Mouse (Mus musculus): ENCODE data around the gene Ints1. TPM values are rescaled to one million over a fixed set of nuclear protein-coding genes. Genes with fewer than 3 reads are reported as not detected.

Ints1 gene
- total and polyA plus RNA-seq, 3 experiments = 77.9 to 89.2 TPM; not detected in 1

DNA sequence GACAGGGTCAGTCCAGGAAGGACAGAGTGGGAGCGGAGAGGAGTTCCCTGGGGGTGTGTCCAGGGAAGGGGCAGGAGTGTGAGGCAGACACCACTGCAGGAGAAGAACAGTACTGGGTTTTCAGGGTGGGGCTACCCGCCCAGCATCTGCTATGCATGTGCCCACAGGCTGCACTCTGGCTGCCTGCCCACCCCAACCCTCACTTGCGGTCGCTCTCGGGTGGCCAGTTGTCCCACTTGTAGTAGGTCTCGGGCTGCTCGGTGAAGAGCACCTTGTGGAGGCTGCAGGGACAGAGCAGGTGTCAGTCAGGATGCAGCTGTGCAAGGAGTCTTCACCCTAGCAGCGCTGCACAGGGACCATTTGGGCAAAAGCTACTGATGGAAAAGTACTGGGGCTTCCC is 7.3 kb downstream of the Ints1 start:
- Histone ChIP-seq H3K9ac (ENCODE audit: control insufficient read depth, low read depth, low read length, poor library complexity, severe bottlenecking) (no peak overlapping the region), H3K27me3 (ENCODE audit: control insufficient read depth in 1 of 2, insufficient read depth in 2 of 2, low read length in 2 of 2) (no peaks in the 10 kb centered on the region), H3K9me3 (replicated peaks; ENCODE audit: insufficient read depth, low read length) (no peaks in the 10 kb centered on the region), H3K36me3 (ENCODE audit: control insufficient read depth in 1 of 2, insufficient read depth in 2 of 2, low read length in 2 of 2) (peaks cover 0 to 2% of the 10 kb centered on the region in 2 experiments; a peak in 2 of 4 replicates), H3K4me3 (ENCODE audit: control insufficient read depth in 1 of 2, insufficient read depth in 1 of 2, low read depth in 2 of 2, low read length in 2 of 2) (no peak overlapping the region), H3K27ac (ENCODE audit: control insufficient read depth, low read depth, low read length) (no peak overlapping the region), H3K4me1 (ENCODE audit: control insufficient read depth in 1 of 2, insufficient read depth in 2 of 2, low read length in 2 of 2) (no peaks in the 10 kb centered on the region), H3K79me2 (ENCODE audit: control insufficient read depth, insufficient read depth, low read length, poor library complexity) (no peaks in the 10 kb centered on the region)
- no peak for TF ChIP-seq SMC3 (IDR thresholded peaks at IDR 0.05; ENCODE audit: low read depth, low read length)
- TF ChIP-seq POLR2AphosphoS5 (IDR thresholded peaks at IDR 0.05; ENCODE audit: borderline replicate concordance, low read depth, low read length) = no peak
- TF ChIP-seq ZKSCAN1 (IDR thresholded peaks at IDR 0.05; ENCODE audit: low read depth, low read length) = no peak
- no peak for TF ChIP-seq BHLHE40 (IDR thresholded peaks at IDR 0.05; ENCODE audit: borderline replicate concordance, low read depth, low read length)
- no peak for TF ChIP-seq HCFC1 (IDR thresholded peaks at IDR 0.05; ENCODE audit: low read depth, low read length)
- no peak for TF ChIP-seq POLR2A (IDR thresholded peaks at IDR 0.05; ENCODE audit: control insufficient read depth in 1 of 2, insufficient read depth in 1 of 2, low read depth in 1 of 2, low read length in 2 of 2, poor library complexity in 1 of 2)
- no peak for TF ChIP-seq MXI1 (IDR thresholded peaks at IDR 0.05; ENCODE audit: low read depth, low read length)
- TF ChIP-seq ELF1 (IDR thresholded peaks at IDR 0.05; ENCODE audit: low read depth, low read length) = no peak
- no peak for TF ChIP-seq CTCF (IDR thresholded peaks at IDR 0.05 in 2 of 3, conservative IDR thresholded peaks at IDR 0.05 in 1 of 3; ENCODE audit: control insufficient read depth in 1 of 3, insufficient read depth in 1 of 3, low read depth in 2 of 3, low read length in 3 of 3, poor library complexity in 1 of 3, severe bottlenecking in 1 of 3)
- TF ChIP-seq RCOR1 (IDR thresholded peaks at IDR 0.05; ENCODE audit: low read depth, low read length) = no peak
- TF ChIP-seq CHD2 (IDR thresholded peaks at IDR 0.05; ENCODE audit: low read length) = no peak
- no peak for DNase-seq (ENCODE audit: low read depth, low spot score)

DNA sequence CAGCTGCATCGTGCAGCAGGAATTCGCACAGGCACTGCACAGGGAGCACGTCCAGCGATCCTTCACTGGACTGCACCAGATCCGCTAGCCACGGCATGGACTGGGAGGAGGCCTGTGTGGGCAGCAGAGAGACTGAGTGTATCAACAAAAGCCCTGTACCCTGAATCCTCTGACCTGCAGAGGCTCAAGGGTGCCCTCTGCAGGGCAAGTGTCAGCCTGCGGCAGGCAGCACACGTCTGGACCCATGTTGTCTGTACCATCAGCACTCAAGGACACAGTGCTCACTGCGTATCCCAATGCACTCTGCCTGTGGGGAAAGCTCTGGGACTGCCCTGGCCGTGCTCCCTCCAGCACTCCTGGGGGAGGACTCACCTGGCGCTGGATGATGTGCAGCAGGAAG is 11.2 kb downstream of the Ints1 start:
- peak; percentile 62 for DNase-seq (ENCODE audit: low read depth, low spot score)
- Histone ChIP-seq H3K4me1 (ENCODE audit: control insufficient read depth in 1 of 2, insufficient read depth in 2 of 2, low read length in 2 of 2) (no peaks in the 10 kb centered on the region), H3K36me3 (ENCODE audit: control insufficient read depth in 1 of 2, insufficient read depth in 2 of 2, low read length in 2 of 2) (no peaks in the 10 kb centered on the region; a peak in 1 of 4 replicates), H3K79me2 (ENCODE audit: control insufficient read depth, insufficient read depth, low read length, poor library complexity) (no peaks in the 10 kb centered on the region), H3K27me3 (ENCODE audit: control insufficient read depth in 1 of 2, insufficient read depth in 2 of 2, low read length in 2 of 2) (no peaks in the 10 kb centered on the region), H3K9ac (ENCODE audit: control insufficient read depth, low read depth, low read length, poor library complexity, severe bottlenecking) (no peak overlapping the region), H3K27ac (ENCODE audit: control insufficient read depth, low read depth, low read length) (no peak overlapping the region), H3K4me3 (ENCODE audit: control insufficient read depth in 1 of 2, insufficient read depth in 1 of 2, low read depth in 2 of 2, low read length in 2 of 2) (no peak overlapping the region), H3K9me3 (replicated peaks; ENCODE audit: insufficient read depth, low read length) (no peaks in the 10 kb centered on the region)
- TF ChIP-seq CTCF (IDR thresholded peaks at IDR 0.05 in 2 of 3, conservative IDR thresholded peaks at IDR 0.05 in 1 of 3; ENCODE audit: control insufficient read depth in 1 of 3, insufficient read depth in 1 of 3, low read depth in 2 of 3, low read length in 3 of 3, poor library complexity in 1 of 3, severe bottlenecking in 1 of 3) (peak; percentile 74 to 96 (median 75)), NRF1 (IDR thresholded peaks at IDR 0.05; ENCODE audit: insufficient read depth, low read depth, low read length, poor library complexity, severe bottlenecking) (no peak), RAD21 (IDR thresholded peaks at IDR 0.05; ENCODE audit: low read depth, low read length) (peak; percentile 19), CHD1 (IDR thresholded peaks at IDR 0.05; ENCODE audit: low read depth, low read length) (no peak), SMC3 (IDR thresholded peaks at IDR 0.05; ENCODE audit: low read depth, low read length) (peak; percentile 46)

DNA sequence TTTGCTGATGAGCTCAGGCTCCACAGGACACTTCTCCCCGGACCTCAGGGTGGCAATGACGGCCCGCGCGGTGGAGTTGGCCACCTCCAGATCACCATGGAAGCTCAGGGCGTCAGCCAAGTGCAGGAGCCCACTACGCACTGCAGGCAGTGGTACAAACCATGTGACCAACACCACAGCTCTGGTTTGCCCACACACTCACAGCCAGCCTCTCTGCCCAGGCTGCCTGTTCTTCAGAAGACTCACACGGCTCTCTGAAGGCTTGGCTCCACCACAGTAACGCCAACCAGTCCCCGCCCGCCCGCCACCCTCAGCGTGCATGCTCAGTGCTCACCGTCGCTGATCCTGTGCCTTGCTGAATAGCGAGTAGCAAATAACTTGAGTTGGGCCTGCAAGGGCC is 17.4 kb downstream of the Ints1 start:
- no peaks in the 10 kb centered on the region; a peak in 1 of 4 replicates for H3K36me3 ChIP-seq (ENCODE audit: control insufficient read depth in 1 of 2, insufficient read depth in 2 of 2, low read length in 2 of 2)
- no peaks in the 10 kb centered on the region for H3K79me2 ChIP-seq (ENCODE audit: control insufficient read depth, insufficient read depth, low read length, poor library complexity)
- H3K4me1 ChIP-seq (ENCODE audit: control insufficient read depth in 1 of 2, insufficient read depth in 2 of 2, low read length in 2 of 2) = no peaks in the 10 kb centered on the region
- H3K27me3 ChIP-seq (ENCODE audit: control insufficient read depth in 1 of 2, insufficient read depth in 2 of 2, low read length in 2 of 2) = no peaks in the 10 kb centered on the region
- H3K9ac ChIP-seq (ENCODE audit: control insufficient read depth, low read depth, low read length, poor library complexity, severe bottlenecking) = no peak overlapping the region
- H3K27ac ChIP-seq (ENCODE audit: control insufficient read depth, low read depth, low read length) = no peak overlapping the region
- no peak overlapping the region for H3K4me3 ChIP-seq (ENCODE audit: control insufficient read depth in 1 of 2, insufficient read depth in 1 of 2, low read depth in 2 of 2, low read length in 2 of 2)
- H3K9me3 ChIP-seq (replicated peaks; ENCODE audit: insufficient read depth, low read length) = no peaks in the 10 kb centered on the region
- no peak for TF ChIP-seq BHLHE40 (IDR thresholded peaks at IDR 0.05; ENCODE audit: borderline replicate concordance, low read depth, low read length)
- no peak for TF ChIP-seq ZNF384 (IDR thresholded peaks at IDR 0.05; ENCODE audit: low read depth, low read length)
- no peak for TF ChIP-seq CTCF (IDR thresholded peaks at IDR 0.05 in 2 of 3, conservative IDR thresholded peaks at IDR 0.05 in 1 of 3; ENCODE audit: control insufficient read depth in 1 of 3, insufficient read depth in 1 of 3, low read depth in 2 of 3, low read length in 3 of 3, poor library complexity in 1 of 3, severe bottlenecking in 1 of 3)
- no peak for TF ChIP-seq MAX (IDR thresholded peaks at IDR 0.05; ENCODE audit: low read length)
- no peak for TF ChIP-seq POLR2AphosphoS5 (IDR thresholded peaks at IDR 0.05; ENCODE audit: borderline replicate concordance, low read depth, low read length)
- no peak for TF ChIP-seq UBTF (IDR thresholded peaks at IDR 0.05; ENCODE audit: borderline replicate concordance, insufficient read depth, low read depth, low read length)
- no peak for TF ChIP-seq ZMIZ1 (IDR thresholded peaks at IDR 0.05; ENCODE audit: low read depth, low read length)
- no peak for TF ChIP-seq ZC3H11A (IDR thresholded peaks at IDR 0.05; ENCODE audit: low read depth, low read length)
- no peak for TF ChIP-seq CHD1 (IDR thresholded peaks at IDR 0.05; ENCODE audit: low read depth, low read length)
- TF ChIP-seq NRF1 (IDR thresholded peaks at IDR 0.05; ENCODE audit: insufficient read depth, low read depth, low read length, poor library complexity, severe bottlenecking) = no peak
- no peak for TF ChIP-seq RCOR1 (IDR thresholded peaks at IDR 0.05; ENCODE audit: low read depth, low read length)
- no peak for TF ChIP-seq MAZ (IDR thresholded peaks at IDR 0.05; ENCODE audit: low read depth, low read length)
- no peak for TF ChIP-seq POLR2AphosphoS2 (IDR thresholded peaks at IDR 0.05; ENCODE audit: low read length)
- TF ChIP-seq MYC (IDR thresholded peaks at IDR 0.05; ENCODE audit: low read depth, low read length) = no peak
- no peak for TF ChIP-seq SIN3A (IDR thresholded peaks at IDR 0.05; ENCODE audit: low read length)
- no peak for DNase-seq (ENCODE audit: low read depth, low spot score)

Measured in MEL (cell line).